Mouse (Mus musculus): Measurements from ENCODE around the gene Hdgfl3. TPM values are rescaled to one million over a fixed set of nuclear protein-coding genes. Genes with fewer than 3 reads are reported as not detected.

The Hdgfl3 gene
- polyA plus RNA-seq, 1 experiment, result 1.3 TPM

DNA sequence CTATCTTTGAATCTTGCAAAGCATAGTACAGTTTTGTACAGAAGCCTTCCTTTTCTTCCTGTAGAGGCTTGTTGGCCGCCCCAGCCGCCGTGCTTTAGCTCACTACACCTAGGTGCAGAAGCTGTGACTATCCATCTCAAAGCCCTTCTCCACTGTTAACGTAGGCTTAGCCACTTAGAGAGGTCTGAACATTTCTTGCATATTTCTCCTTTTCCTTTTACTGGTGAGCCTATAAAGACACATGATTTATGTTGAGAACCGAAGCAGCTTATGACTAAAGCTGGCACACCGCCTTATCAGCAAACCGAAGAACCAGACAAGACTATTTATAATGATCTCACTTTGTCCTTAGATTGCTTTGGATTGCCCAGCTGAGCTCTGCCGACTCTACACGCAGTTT is 58.9 kb downstream of the Hdgfl3 start:
- H3K27me3 ChIP-seq (ENCODE audit: control insufficient read depth, insufficient read depth, low read length), result no peaks in the 10 kb centered on the region
- no peaks in the 10 kb centered on the region for H3K36me3 ChIP-seq (ENCODE audit: control insufficient read depth, insufficient read depth, low read length)
- 54% methylated on average over 9 of the region's 9 CpGs for whole genome bisulfite sequencing
- no peak overlapping the region for H3K4me3 ChIP-seq (ENCODE audit: low read depth, low read length)
- H3K4me1 ChIP-seq (ENCODE audit: control insufficient read depth, insufficient read depth, insufficient read length, low read length), result no peaks in the 10 kb centered on the region
- no peak overlapping the region for H3K27ac ChIP-seq (ENCODE audit: insufficient read depth, low read depth, low read length)
- TF ChIP-seq CTCF (IDR thresholded peaks at IDR 0.05; ENCODE audit: extremely low read depth, insufficient read length, insufficient replicate concordance, low read depth, low read length), result no peak

DNA sequence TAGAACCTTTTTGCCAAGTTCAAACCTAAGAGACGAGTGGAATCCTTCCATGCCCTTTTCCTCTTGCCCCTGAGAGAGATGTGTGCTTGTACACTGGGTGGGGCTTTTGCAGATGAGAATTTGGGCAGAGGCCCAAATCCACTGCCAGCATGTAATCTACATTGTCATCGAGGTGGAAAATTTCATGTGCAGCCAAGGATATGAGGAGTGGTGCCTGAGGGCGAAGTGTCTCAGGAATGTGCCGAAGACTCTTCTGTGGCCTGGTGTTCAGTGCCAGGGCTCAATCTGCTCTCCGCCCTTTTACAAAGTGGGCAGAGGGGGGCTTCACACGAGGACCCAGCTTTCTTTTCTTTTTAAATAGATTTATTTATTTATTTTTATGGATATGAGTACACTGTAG is 59.6 kb downstream of the Hdgfl3 start:
- WGBS, result 63% methylated on average over 6 of the region's 6 CpGs
- H3K4me3 ChIP-seq (ENCODE audit: low read depth, low read length), result no peak overlapping the region
- no peak for TF ChIP-seq POLR2A (IDR thresholded peaks at IDR 0.05; ENCODE audit: low read depth, low read length)
- TF ChIP-seq CTCF (IDR thresholded peaks at IDR 0.05; ENCODE audit: extremely low read depth, insufficient read length, insufficient replicate concordance, low read depth, low read length), result no peak
- no peak overlapping the region for H3K27ac ChIP-seq (ENCODE audit: insufficient read depth, low read depth, low read length)
- H3K36me3 ChIP-seq (ENCODE audit: control insufficient read depth, insufficient read depth, low read length), result no peaks in the 10 kb centered on the region
- no peaks in the 10 kb centered on the region for H3K27me3 ChIP-seq (ENCODE audit: control insufficient read depth, insufficient read depth, low read length)
- no peaks in the 10 kb centered on the region for H3K4me1 ChIP-seq (ENCODE audit: control insufficient read depth, insufficient read depth, insufficient read length, low read length)

DNA sequence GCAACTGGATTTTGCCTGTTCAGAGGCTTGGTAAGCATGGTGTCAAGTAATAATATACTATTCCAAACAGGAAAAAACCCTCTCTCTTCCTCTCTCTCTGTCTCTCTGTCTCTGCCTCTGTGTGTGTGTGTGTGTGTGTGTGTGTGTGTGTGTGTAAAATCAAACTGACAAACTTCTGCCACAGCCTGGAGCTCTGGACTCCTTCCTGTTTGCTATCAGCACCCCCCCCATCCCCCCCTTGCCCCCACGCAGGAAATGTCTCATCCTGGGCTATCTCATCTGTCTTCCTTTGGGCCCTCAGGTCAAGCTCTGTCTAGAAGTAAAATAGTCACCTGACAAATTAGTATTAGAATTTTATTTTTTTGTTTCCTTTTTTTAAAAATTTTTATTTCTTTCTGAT is 60.5 kb downstream of the Hdgfl3 start:
- Histone ChIP-seq H3K27ac (ENCODE audit: insufficient read depth, low read depth, low read length) (no peak overlapping the region), H3K4me3 (ENCODE audit: low read depth, low read length) (no peak overlapping the region), H3K36me3 (ENCODE audit: control insufficient read depth, insufficient read depth, low read length) (no peaks in the 10 kb centered on the region), H3K27me3 (ENCODE audit: control insufficient read depth, insufficient read depth, low read length) (no peaks in the 10 kb centered on the region), H3K4me1 (ENCODE audit: control insufficient read depth, insufficient read depth, insufficient read length, low read length) (no peaks in the 10 kb centered on the region)
- 35% methylated on average over 1 of the region's 1 CpGs for WGBS
- TF ChIP-seq POLR2A (IDR thresholded peaks at IDR 0.05; ENCODE audit: low read depth, low read length), result no peak
- TF ChIP-seq CTCF (IDR thresholded peaks at IDR 0.05; ENCODE audit: extremely low read depth, insufficient read length, insufficient replicate concordance, low read depth, low read length), result no peak

DNA sequence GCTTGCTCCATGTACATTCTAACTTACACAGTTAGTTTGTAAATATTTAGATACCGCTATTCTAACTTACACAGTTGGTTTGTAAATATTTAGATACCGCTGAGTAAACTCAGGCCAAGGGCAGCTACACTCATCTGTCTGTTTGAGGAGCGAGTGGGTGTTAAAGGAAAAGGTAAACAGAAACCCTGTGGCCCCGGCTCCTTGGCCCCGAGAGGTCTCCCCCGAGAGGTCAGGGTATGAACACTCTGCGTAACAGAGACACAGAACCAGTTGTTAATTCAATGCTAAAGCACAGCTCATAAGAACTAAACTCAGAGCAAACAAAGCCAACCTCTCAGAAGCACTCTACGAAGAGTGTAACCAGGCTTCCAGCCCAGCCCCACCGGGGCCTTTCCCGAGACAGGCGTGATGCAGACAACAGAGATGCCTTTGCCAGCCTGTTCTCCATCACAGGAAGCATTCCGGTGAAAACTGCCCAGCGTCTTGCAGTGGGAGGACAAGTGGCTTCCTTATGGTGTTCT is 61.7 kb downstream of the Hdgfl3 start:
- H3K36me3 ChIP-seq (ENCODE audit: control insufficient read depth, insufficient read depth, low read length), result no peaks in the 10 kb centered on the region
- 36% methylated on average over 13 of the region's 13 CpGs for whole genome bisulfite sequencing
- no peaks in the 10 kb centered on the region for H3K4me1 ChIP-seq (ENCODE audit: control insufficient read depth, insufficient read depth, insufficient read length, low read length)
- TF ChIP-seq CTCF (IDR thresholded peaks at IDR 0.05; ENCODE audit: extremely low read depth, insufficient read length, insufficient replicate concordance, low read depth, low read length), result no peak
- no peak for TF ChIP-seq POLR2A (IDR thresholded peaks at IDR 0.05; ENCODE audit: low read depth, low read length)
- no peaks in the 10 kb centered on the region for H3K27me3 ChIP-seq (ENCODE audit: control insufficient read depth, insufficient read depth, low read length)
- no peak overlapping the region for H3K27ac ChIP-seq (ENCODE audit: insufficient read depth, low read depth, low read length)
- no peak overlapping the region for H3K4me3 ChIP-seq (ENCODE audit: low read depth, low read length)

DNA sequence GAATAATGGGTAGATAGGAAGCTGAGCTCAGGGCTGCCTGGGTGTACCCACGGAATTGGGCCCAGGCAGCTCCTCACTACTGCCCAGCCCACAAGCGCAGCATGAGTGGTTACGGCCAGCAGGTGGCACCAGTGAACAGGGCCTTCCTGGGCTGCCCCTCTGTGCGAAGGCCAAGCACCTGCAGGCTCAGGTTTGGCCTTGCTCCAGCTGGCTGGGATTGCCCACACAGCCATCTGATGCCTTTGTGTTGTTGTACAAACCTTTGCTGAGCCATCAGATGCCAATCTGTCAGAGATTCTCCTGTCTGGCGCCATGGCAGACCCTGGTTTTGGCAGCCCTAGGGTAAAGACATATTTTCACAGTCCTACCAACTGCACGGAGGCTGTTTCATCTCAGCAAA is 66.1 kb downstream of the Hdgfl3 start:
- WGBS, result 23% methylated on average over 6 of the region's 6 CpGs
- TF ChIP-seq CTCF (IDR thresholded peaks at IDR 0.05; ENCODE audit: extremely low read depth, insufficient read length, insufficient replicate concordance, low read depth, low read length), result peak; percentile 82
- no peak for TF ChIP-seq POLR2A (IDR thresholded peaks at IDR 0.05; ENCODE audit: low read depth, low read length)
- Histone ChIP-seq H3K27ac (ENCODE audit: insufficient read depth, low read depth, low read length) (no peak overlapping the region), H3K4me1 (ENCODE audit: control insufficient read depth, insufficient read depth, insufficient read length, low read length) (peaks cover 7% of the 10 kb centered on the region; the same call in 1 of the 2 replicates), H3K27me3 (ENCODE audit: control insufficient read depth, insufficient read depth, low read length) (no peaks in the 10 kb centered on the region), H3K36me3 (ENCODE audit: control insufficient read depth, insufficient read depth, low read length) (no peaks in the 10 kb centered on the region), H3K4me3 (ENCODE audit: low read depth, low read length) (no peak overlapping the region)

DNA sequence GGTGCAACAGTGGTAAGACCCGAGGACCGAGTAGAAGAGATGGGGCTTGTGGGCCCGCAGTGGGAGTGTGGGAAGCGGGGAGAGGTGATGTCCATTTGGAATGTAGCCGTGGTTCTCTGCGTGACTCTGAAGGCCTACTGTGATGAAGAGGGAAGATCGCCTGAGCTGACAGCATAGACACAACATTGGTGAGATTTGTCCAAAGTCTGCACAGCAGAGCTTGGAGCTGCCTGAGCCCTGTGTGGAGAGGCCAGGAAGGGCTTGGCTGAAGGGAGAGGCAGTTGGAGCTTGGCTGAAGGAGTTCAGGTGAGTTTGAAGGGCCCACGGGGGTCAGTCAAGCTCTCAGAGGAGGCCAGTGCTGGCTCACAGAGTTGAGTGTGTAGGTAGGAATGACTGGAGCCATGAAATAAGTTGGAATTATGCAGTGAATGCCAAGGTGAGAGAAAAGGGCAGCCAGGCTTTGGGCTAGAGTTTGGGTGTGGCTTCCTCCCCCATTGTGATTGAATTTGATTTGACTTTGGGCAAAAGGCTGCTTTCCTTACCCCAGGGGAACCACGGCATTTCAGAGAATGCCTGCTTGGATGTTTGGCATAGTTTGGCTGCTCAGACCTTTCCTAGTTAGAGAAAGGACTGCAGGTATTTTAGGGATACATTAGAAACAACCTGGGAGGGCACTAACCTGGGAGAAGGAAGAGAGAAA is 66.9 kb downstream of the Hdgfl3 start:
- 80% methylated on average over 9 of the region's 9 CpGs for WGBS
- no peaks in the 10 kb centered on the region for H3K27me3 ChIP-seq (ENCODE audit: control insufficient read depth, insufficient read depth, low read length)
- no peak overlapping the region for H3K4me3 ChIP-seq (ENCODE audit: low read depth, low read length)
- peak overlapping the region; percentile 22; the same call in 1 of the 2 replicates for H3K27ac ChIP-seq (ENCODE audit: insufficient read depth, low read depth, low read length)
- TF ChIP-seq CTCF (IDR thresholded peaks at IDR 0.05; ENCODE audit: extremely low read depth, insufficient read length, insufficient replicate concordance, low read depth, low read length) (no peak), POLR2A (IDR thresholded peaks at IDR 0.05; ENCODE audit: low read depth, low read length) (no peak)
- no peaks in the 10 kb centered on the region for H3K36me3 ChIP-seq (ENCODE audit: control insufficient read depth, insufficient read depth, low read length)
- peaks cover 7% of the 10 kb centered on the region; the same call in 1 of the 2 replicates for H3K4me1 ChIP-seq (ENCODE audit: control insufficient read depth, insufficient read depth, insufficient read length, low read length)

DNA sequence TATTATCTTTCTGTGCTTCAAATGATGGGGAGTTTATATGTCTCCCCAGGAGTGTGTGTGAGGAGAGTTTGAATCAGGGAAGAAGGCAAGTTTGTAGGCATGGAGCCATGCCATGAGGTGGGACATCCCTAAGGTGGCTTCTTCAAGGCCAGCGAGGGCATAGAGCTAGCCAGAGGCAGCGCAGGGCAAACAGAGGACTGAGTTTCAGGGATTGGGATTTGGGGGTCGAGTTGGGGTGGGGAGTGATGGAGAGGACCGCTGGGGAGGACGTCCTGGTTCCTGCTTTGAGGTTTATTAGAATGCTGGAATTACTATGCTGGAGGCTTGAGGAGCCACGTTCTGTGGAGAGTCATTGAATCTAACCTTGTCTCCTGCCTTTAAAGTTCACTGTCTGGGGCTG is 68.3 kb downstream of the Hdgfl3 start:
- no peak overlapping the region for H3K27ac ChIP-seq (ENCODE audit: insufficient read depth, low read depth, low read length)
- H3K4me3 ChIP-seq (ENCODE audit: low read depth, low read length), result no peak overlapping the region
- no peaks in the 10 kb centered on the region for H3K36me3 ChIP-seq (ENCODE audit: control insufficient read depth, insufficient read depth, low read length)
- peaks cover 7% of the 10 kb centered on the region; the same call in 1 of the 2 replicates for H3K4me1 ChIP-seq (ENCODE audit: control insufficient read depth, insufficient read depth, insufficient read length, low read length)
- no peaks in the 10 kb centered on the region; the same call in 1 of the 2 replicates for H3K27me3 ChIP-seq (ENCODE audit: control insufficient read depth, insufficient read depth, low read length)
- no peak for TF ChIP-seq POLR2A (IDR thresholded peaks at IDR 0.05; ENCODE audit: low read depth, low read length)
- TF ChIP-seq CTCF (IDR thresholded peaks at IDR 0.05; ENCODE audit: extremely low read depth, insufficient read length, insufficient replicate concordance, low read depth, low read length), result no peak
- 91% methylated on average over 6 of the region's 6 CpGs for WGBS
